Mouse (Mus musculus) megakaryocyte-erythroid progenitor cell, adult 5-6 weeks (primary cell): Measurements from ENCODE around the gene Mtor. TPM values are rescaled to one million over a fixed set of nuclear protein-coding genes. Genes with fewer than 3 reads are reported as not detected.

Experiments used
- total RNA-seq, 2 experiments: library from RNA; stranded (forward) in 1 of 2; stranded (reverse) in 1 of 2; fragments of 200-1000, 215-1000 nt in 1 of 2; fragments of >200 nt in 1 of 2; fragmentation: Nextera tagmentation in 1 of 2; gene quantifications; 2 replicates each; pipeline ENCODE4 v1.2.3; 2014 to 2017

Mtor gene
- total RNA-seq, 2 experiments from 2014 or later: 12.2 to 26.5 TPM

Other genes with a start within 250 kb of the Mtor start
- not detected in 2 replicates for gene Disp3, start 160.6 kb upstream of the Mtor start, total RNA-seq (2014; fragmentation: Nextera tagmentation)
- not detected in 2 replicates for gene Disp3, start 160.6 kb upstream of the Mtor start, total RNA-seq (2017)
- gene Ubiad1, start 3.8 kb upstream of the Mtor start, total RNA-seq (2014; fragmentation: Nextera tagmentation): 14.9 and 21.7 TPM in 2 replicates
- 10.1 and 12.9 TPM in 2 replicates for gene Ubiad1, start 3.8 kb upstream of the Mtor start, total RNA-seq (2017)
- gene Angptl7, start 51.8 kb downstream of the Mtor start, total RNA-seq (2014; fragmentation: Nextera tagmentation): not detected in 2 replicates
- gene Angptl7, start 51.8 kb downstream of the Mtor start, total RNA-seq (2017): not detected in 2 replicates
- 69.1 and 70.6 TPM in 2 replicates for gene Exosc10, start 109.8 kb downstream of the Mtor start, total RNA-seq (2014; fragmentation: Nextera tagmentation)
- gene Exosc10, start 109.8 kb downstream of the Mtor start, total RNA-seq (2017): 54.7 and 66.6 TPM in 2 replicates
- gene Srm, start 142.9 kb downstream of the Mtor start, total RNA-seq (2014; fragmentation: Nextera tagmentation): 261 and 281 TPM in 2 replicates
- 31.8 and 77.4 TPM in 2 replicates for gene Srm, start 142.9 kb downstream of the Mtor start, total RNA-seq (2017)
- not detected in 2 replicates for gene Masp2, start 153.9 kb downstream of the Mtor start, total RNA-seq (2014; fragmentation: Nextera tagmentation)
- gene Masp2, start 153.9 kb downstream of the Mtor start, total RNA-seq (2017): 0.33 TPM in 1 of 2 replicates, not detected in the other
- 456 and 583 TPM in 2 replicates for gene Tardbp, start 178.4 kb downstream of the Mtor start, total RNA-seq (2014; fragmentation: Nextera tagmentation)
- 804 and 881 TPM in 2 replicates for gene Tardbp, start 178.4 kb downstream of the Mtor start, total RNA-seq (2017)
- gene Gm572, start 194.7 kb downstream of the Mtor start, total RNA-seq (2014; fragmentation: Nextera tagmentation): not detected in 2 replicates
- gene Gm572, start 194.7 kb downstream of the Mtor start, total RNA-seq (2017): not detected in 2 replicates